Mouse (Mus musculus): ENCODE data around the gene Gabrr2.

DNA sequence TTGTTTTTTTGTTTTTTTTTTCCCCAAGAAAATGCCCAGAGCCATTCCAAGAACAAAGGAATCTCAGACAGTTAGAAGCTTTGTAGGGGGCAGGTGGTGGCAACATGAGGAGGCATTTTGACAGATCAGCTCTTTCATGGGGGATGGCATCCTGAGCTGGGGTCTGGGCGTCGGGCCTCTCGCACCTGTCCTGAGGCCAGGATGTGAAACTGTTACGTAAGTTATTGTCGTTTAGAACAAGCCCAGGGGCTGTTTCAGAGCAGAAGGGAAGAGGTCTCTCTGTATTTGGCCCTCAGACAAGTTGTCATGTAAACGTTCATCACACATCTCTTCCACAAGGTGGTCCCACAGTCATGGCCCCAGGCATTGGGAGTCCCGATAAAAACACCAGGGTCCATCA, 48.0 kb downstream of the Gabrr2 start:
- TF ChIP-seq POLR2A (IDR thresholded peaks at IDR 0.05; ENCODE audit: low read depth, low read length) (no peak), CTCF (IDR thresholded peaks at IDR 0.05; ENCODE audit: extremely low read depth, insufficient read length, insufficient replicate concordance, low read depth, low read length) (no peak)
